Mouse (Mus musculus) liver, adult 2 months (tissue): ENCODE data around the gene Hist2h3c2. TPM values are rescaled to one million over a fixed set of nuclear protein-coding genes. Genes with fewer than 3 reads are reported as not detected.
"Not testable (repeated sequence)": the region's sequence is repeated elsewhere in the genome, so short reads cannot be mapped to it uniquely, and the experiment has no call there.

ENCODE experiments used
- DNase-seq: peaks from one replicate; pipeline ENCODE4 v3.0.0-alpha.2; 2011; ENCODE audit warnings: low read depth, low spot score; ENCODE audit errors: extremely low read depth
- H3K27ac ChIP-seq: fragments of 200-500 bp; replicated peaks from 2 replicates; pipeline ENCODE4 v1.5.1; 2012; ENCODE audit warnings: low read depth, mild to moderate bottlenecking, control low read depth, inconsistent platforms, low read length; ENCODE audit not compliant: insufficient read depth
- H3K27me3 ChIP-seq: fragments of 200-500 bp; 2 replicates; pipeline ENCODE4 v1.6.1; 2012; ENCODE audit warnings: mild to moderate bottlenecking, moderate library complexity, low read length, inconsistent platforms; ENCODE audit not compliant: control insufficient read depth, insufficient read depth
- H3K36me3 ChIP-seq: fragments of 200-500 bp; 2 replicates; pipeline ENCODE4 v1.6.1; 2012; ENCODE audit warnings: low read length, inconsistent platforms; ENCODE audit not compliant: control insufficient read depth, insufficient read depth
- H3K4me1 ChIP-seq: fragments of 200-500 bp; 2 replicates; pipeline ENCODE4 v1.6.1; 2011; ENCODE audit warnings: low read length; ENCODE audit not compliant: control insufficient read depth, insufficient read depth
- H3K4me3 ChIP-seq: fragments of 200-500 bp; 2 replicates; pipeline ENCODE4 v1.5.1; 2011; ENCODE audit warnings: low read depth, mild to moderate bottlenecking, control low read depth, low read length, moderate library complexity; ENCODE audit not compliant: insufficient read depth
- H3K79me2 ChIP-seq: fragments of 200-500 bp; 2 replicates; pipeline ENCODE4 v1.6.1; 2012; ENCODE audit warnings: inconsistent platforms, mild to moderate bottlenecking, low read length, moderate library complexity; ENCODE audit not compliant: control insufficient read depth, insufficient read depth
- H3K9ac ChIP-seq: fragments of 200-500 bp; 2 replicates; pipeline ENCODE4 v1.6.1; 2012; ENCODE audit warnings: low read depth, mild to moderate bottlenecking, control low read depth, inconsistent platforms, low read length
- CTCF ChIP-seq: fragments of 200-500 bp; IDR thresholded peaks from 2 replicates; pipeline ENCODE4 v1.5.1; 2011; ENCODE audit warnings: low read depth, low read length, control low read depth
- POLR2A ChIP-seq: fragments of 200-500 bp; IDR thresholded peaks from 2 replicates; pipeline ENCODE4 v1.6.1; 2011; ENCODE audit warnings: low read length, control low read depth; ENCODE audit not compliant: insufficient read depth; ENCODE audit errors: extremely low read depth
- WGBS: fragments of 180-500 bp; shearing (Covaris S2); methylation state at CpG from one replicate; pipeline ENCODE4 v1.1.7; 2018; 5-methylcytosine and 5-hydroxymethylcytosine counted together
- polyA plus RNA-seq: library from polyadenylated mRNA; depleted of rRNA; stranded (reverse); fragments of >200 nt; gene quantifications from 2 replicates; pipeline ENCODE4 v1.2.3, GENCODE M21; 2012
- total RNA-seq: library from RNA; depleted of rRNA; stranded (reverse); fragments of >200 nt; gene quantifications from 2 replicates; pipeline ENCODE4 v1.2.3, GENCODE M21; 2014

Hist2h3c2 gene
- total and polyA plus RNA-seq, 2 experiments: 3.5 to 8.6 TPM

DNA sequence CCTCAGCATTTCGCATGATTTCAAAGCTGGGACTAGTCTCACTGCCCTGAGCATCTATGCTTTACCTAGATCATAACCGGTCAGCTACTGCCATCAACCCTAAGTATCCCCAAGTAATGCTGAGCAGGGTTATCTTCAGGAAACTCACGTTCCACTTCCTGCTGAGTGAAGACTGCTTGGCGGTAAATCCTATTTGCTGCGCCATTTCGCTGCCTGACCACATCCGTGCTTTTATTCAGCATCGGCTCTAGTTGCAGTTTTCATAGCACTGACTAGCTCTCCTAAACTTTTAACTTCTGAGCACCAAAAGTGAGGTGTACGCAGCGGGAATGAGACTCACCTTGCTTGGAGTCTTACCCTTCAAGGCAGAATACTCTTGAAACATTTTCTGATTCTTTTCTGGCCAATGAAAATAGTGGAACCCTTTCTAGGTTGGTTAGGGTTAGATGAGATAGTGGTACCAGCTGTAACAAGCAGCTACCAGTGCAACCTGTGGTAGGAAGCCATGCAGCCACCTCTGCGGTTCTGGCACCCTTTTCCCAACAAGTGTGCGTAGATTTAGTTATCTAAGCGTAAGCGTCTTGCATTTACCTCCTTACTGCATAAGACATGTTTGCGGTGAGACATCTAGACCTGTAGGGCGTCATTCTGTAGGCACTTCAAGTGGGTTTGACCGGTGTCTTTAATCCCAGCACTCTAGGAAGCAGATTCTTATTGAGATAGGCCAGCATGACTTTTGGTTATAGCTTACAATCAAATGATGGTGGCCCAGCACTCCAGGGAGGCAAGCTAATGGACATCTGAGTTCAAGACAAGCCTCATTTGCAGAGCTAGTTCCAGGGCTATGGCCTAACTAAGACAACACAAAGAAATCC, 34.9 kb upstream of the Hist2h3c2 start:
- no peak for TF ChIP-seq POLR2A
- no peak for TF ChIP-seq CTCF
- Histone ChIP-seq H3K27me3 (no peaks in the 10 kb centered on the region), H3K4me1 (no peaks in the 10 kb centered on the region), H3K79me2 (no peaks in the 10 kb centered on the region), H3K9ac (no peak overlapping the region), H3K27ac (no peak overlapping the region), H3K36me3 (no peaks in the 10 kb centered on the region), H3K4me3 (no peak overlapping the region)
- WGBS: 91% methylated on average over 17 of the region's 17 CpGs
- no peak for DNase-seq

GRCm38 (mm10) chr3:96269511-96270474, 30.9 kb upstream of the Hist2h3c2 start, which contains the start of gene Hist2h2bb:
Gene Hist2h2bb (plus strand): TSS chr3:96269752.
- Histone ChIP-seq H3K9ac (peak within 1 kb of the TSS; percentile 64), H3K79me2 (no peaks in the 10 kb centered on the region), H3K36me3 (no peaks in the 10 kb centered on the region), H3K27me3 (no peaks in the 10 kb centered on the region), H3K27ac (peak within 1 kb of the TSS; percentile 84), H3K4me3 (peak within 1 kb of the TSS; percentile 64), H3K4me1 (peaks cover 3% of the 10 kb centered on the region; the same call in 1 of the 2 replicates)
- TF ChIP-seq POLR2A: peak; percentile 96
- no peak for TF ChIP-seq CTCF
- under 1% methylated on average over 45 of the region's 45 CpGs for WGBS
- peak; percentile 97 for DNase-seq

GRCm38 (mm10) chr3:96268776-96269378, 29.9 kb upstream of the Hist2h3c2 start:
- not testable (repeated sequence) for H3K4me1 ChIP-seq, H3K27me3 ChIP-seq, H3K36me3 ChIP-seq, DNase-seq, H3K79me2 ChIP-seq
- 0 out of 2 replicates have a peak, but pooled peaks have one; percentile 4 for TF ChIP-seq POLR2A
- Histone ChIP-seq H3K27ac (peak overlapping the region; percentile 84), H3K4me3 (peak overlapping the region; percentile 64), H3K9ac (peak overlapping the region; percentile 59)
- WGBS: 0% methylated on average over 15 of the region's 44 CpGs

- TF ChIP-seq POLR2A (peak; percentile 92), CTCF (no peak)
These were observed 29.3 kb upstream of the Hist2h3c2 start, which contains the start of gene Hist2h3b for GRCm38 (mm10) chr3:96268051-96268775. Gene Hist2h3b (plus strand): TSS chr3:96268654.

GRCm38 (mm10) chr3:96267541-96267940, 28.6 kb upstream of the Hist2h3c2 start:
- H3K4me3 ChIP-seq: no peak overlapping the region
- H3K27me3 ChIP-seq: no peaks in the 10 kb centered on the region
- no peaks in the 10 kb centered on the region for H3K36me3 ChIP-seq
- DNase-seq: no peak
- WGBS: 85% methylated on average over 4 of the region's 4 CpGs
- peaks cover 8% of the 10 kb centered on the region; the same call in 1 of the 2 replicates for H3K4me1 ChIP-seq
- no peaks in the 10 kb centered on the region for H3K79me2 ChIP-seq
- H3K27ac ChIP-seq: no peak overlapping the region
- TF ChIP-seq POLR2A: no peak
- TF ChIP-seq CTCF: no peak
- H3K9ac ChIP-seq: no peak overlapping the region

More at GRCm38 (mm10) chr3:96268051-96268775, 29.3 kb upstream of the Hist2h3c2 start, which contains the start of gene Hist2h3b:
- DNase-seq: peak; percentile 96
- peak within 1 kb of the TSS; percentile 59 for H3K9ac ChIP-seq
- H3K27me3 ChIP-seq: no peaks in the 10 kb centered on the region
- peak within 1 kb of the TSS; percentile 84 for H3K27ac ChIP-seq
- H3K36me3 ChIP-seq: no peaks in the 10 kb centered on the region
- peak within 1 kb of the TSS; percentile 64 for H3K4me3 ChIP-seq
- H3K79me2 ChIP-seq: no peaks in the 10 kb centered on the region
- H3K4me1 ChIP-seq: peaks cover 8% of the 10 kb centered on the region; the same call in 1 of the 2 replicates
- WGBS: 18% methylated on average over 30 of the region's 30 CpGs
